Mouse (Mus musculus) C2C12 (cell line): Measurements from ENCODE around the gene Evpl. TPM values are rescaled to one million over a fixed set of nuclear protein-coding genes. Genes with fewer than 3 reads are reported as not detected.

Experiments used
- H3K27me3 ChIP-seq: one replicate; pipeline ENCODE4 v1.6.1; 2011; ENCODE audit not compliant: control insufficient read depth, insufficient read depth, insufficient read length
- H3K36me3 ChIP-seq: one replicate; pipeline ENCODE4 v1.6.1; 2011; ENCODE audit not compliant: control insufficient read depth, insufficient read depth
- H3K4me3 ChIP-seq: one replicate; pipeline ENCODE4 v1.5.1; 2011; ENCODE audit warnings: mild to moderate bottlenecking, control low read depth; ENCODE audit not compliant: poor library complexity, insufficient read depth, severe bottlenecking
- H3K79me2 ChIP-seq: one replicate; pipeline ENCODE4 v1.6.1; 2011; ENCODE audit not compliant: control insufficient read depth, insufficient read depth
- H3K79me3 ChIP-seq: one replicate; pipeline ENCODE4 v1.6.1; 2011; ENCODE audit warnings: low read depth, control low read depth
- H3ac ChIP-seq: one replicate; pipeline ENCODE3; 2011; ENCODE audit warnings: low read depth; ENCODE audit not compliant: control insufficient read depth, insufficient read length
- CEBPB ChIP-seq: IDR thresholded peaks from one replicate; pipeline ENCODE4 v1.6.1; 2011; ENCODE audit warnings: low read depth, mild to moderate bottlenecking, control low read depth, moderate library complexity
- CTCF ChIP-seq: IDR thresholded peaks from one replicate; pipeline ENCODE4 v1.5.1; 2011; ENCODE audit not compliant: control insufficient read depth, insufficient read depth, insufficient read length
- FOSL1 ChIP-seq: IDR thresholded peaks from one replicate; pipeline ENCODE4 v1.8.0; 2011; ENCODE audit warnings: mild to moderate bottlenecking, low read length; ENCODE audit not compliant: poor library complexity, insufficient read depth, severe bottlenecking
- MAX ChIP-seq: IDR thresholded peaks from one replicate; pipeline ENCODE4 v1.6.1; 2011; ENCODE audit warnings: mild to moderate bottlenecking, control low read depth
- MYOD1 ChIP-seq: IDR thresholded peaks from one replicate; pipeline ENCODE4 v1.6.1; 2011; ENCODE audit warnings: low read depth; ENCODE audit not compliant: control insufficient read depth, insufficient read length
- MYOG ChIP-seq: IDR thresholded peaks from one replicate; pipeline ENCODE4 v1.6.1; 2011; ENCODE audit not compliant: control insufficient read depth, insufficient read length; ENCODE audit errors: extremely low read depth
- USF1 ChIP-seq: IDR thresholded peaks from one replicate; pipeline ENCODE4 v1.6.1; 2011; ENCODE audit warnings: low read depth, mild to moderate bottlenecking, control low read depth, moderate library complexity
- polyA plus RNA-seq: library from polyadenylated mRNA; unstranded; fragments of >200 nt; fragmentation: generic; extraction: Trizol; gene quantifications from one replicate; pipeline ENCODE4 v1.2.1, GENCODE M21; 2012; ENCODE audit warnings: missing spikeins

The Evpl gene
- polyA plus RNA-seq, 1 experiment = 0.13 TPM

GRCm38 (mm10) chr11:116234901-116235300 is 3.0 kb downstream of the Evpl start:
- no peak overlapping the region for H3K4me3 ChIP-seq
- H3K27me3 ChIP-seq = no peaks in the 10 kb centered on the region
- H3K79me3 ChIP-seq = no peaks in the 10 kb centered on the region
- TF ChIP-seq CTCF (no peak), MYOD1 (no peak), MAX (no peak), USF1 (no peak), CEBPB (no peak), FOSL1 (no peak), MYOG (no peak)
- H3ac ChIP-seq = no peak overlapping the region
- H3K36me3 ChIP-seq = no peaks in the 10 kb centered on the region
- no peaks in the 10 kb centered on the region for H3K79me2 ChIP-seq

- Histone ChIP-seq H3ac (no peak overlapping the region), H3K27me3 (no peaks in the 10 kb centered on the region), H3K79me2 (no peaks in the 10 kb centered on the region), H3K4me3 (no peak overlapping the region), H3K36me3 (no peaks in the 10 kb centered on the region), H3K79me3 (no peaks in the 10 kb centered on the region)
- TF ChIP-seq FOSL1 (no peak), CEBPB (no peak), MYOD1 (no peak), MYOG (no peak), MAX (no peak), USF1 (no peak), CTCF (no peak)
Measured at GRCm38 (mm10) chr11:116232427-116232826, 5.5 kb downstream of the Evpl start.

GRCm38 (mm10) chr11:116228699-116229098 is 9.2 kb downstream of the Evpl start:
- H3K27me3 ChIP-seq = no peaks in the 10 kb centered on the region
- H3K36me3 ChIP-seq = no peaks in the 10 kb centered on the region
- H3K4me3 ChIP-seq = no peak overlapping the region
- no peaks in the 10 kb centered on the region for H3K79me3 ChIP-seq
- TF ChIP-seq MYOG (no peak), MAX (no peak), CEBPB (no peak), FOSL1 (no peak), CTCF (no peak)
- no peak overlapping the region for H3ac ChIP-seq
- no peaks in the 10 kb centered on the region for H3K79me2 ChIP-seq

- H3K79me3 ChIP-seq = no peaks in the 10 kb centered on the region
- H3K79me2 ChIP-seq = no peaks in the 10 kb centered on the region
- no peaks in the 10 kb centered on the region for H3K36me3 ChIP-seq
- TF ChIP-seq MAX (no peak), CTCF (peak; percentile 64), MYOG (no peak), CEBPB (no peak), FOSL1 (no peak)
- no peaks in the 10 kb centered on the region for H3K27me3 ChIP-seq
- H3K4me3 ChIP-seq = no peak overlapping the region
- H3ac ChIP-seq = no peak overlapping the region
Measured at GRCm38 (mm10) chr11:116226414-116226813, 11.5 kb downstream of the Evpl start.

- H3K79me3 ChIP-seq = no peaks in the 10 kb centered on the region
- no peak overlapping the region for H3ac ChIP-seq
- TF ChIP-seq USF1 = no peak
- TF ChIP-seq MYOD1 = no peak
- no peak for TF ChIP-seq MAX
- TF ChIP-seq CTCF = no peak
- TF ChIP-seq CEBPB = no peak
- no peak for TF ChIP-seq FOSL1
- no peak for TF ChIP-seq MYOG
- H3K36me3 ChIP-seq = no peaks in the 10 kb centered on the region
- H3K27me3 ChIP-seq = no peaks in the 10 kb centered on the region
- no peak overlapping the region for H3K4me3 ChIP-seq
- H3K79me2 ChIP-seq = no peaks in the 10 kb centered on the region
Measured at GRCm38 (mm10) chr11:116222740-116223059, 15.2 kb downstream of the Evpl start.

GRCm38 (mm10) chr11:116221931-116222739 is 15.7 kb downstream of the Evpl start:
- TF ChIP-seq MYOG = no peak
- no peak for TF ChIP-seq CEBPB
- no peak for TF ChIP-seq FOSL1
- TF ChIP-seq MYOD1 = no peak
- TF ChIP-seq MAX = no peak
- TF ChIP-seq USF1 = no peak
- no peak for TF ChIP-seq CTCF
- H3K36me3 ChIP-seq = no peaks in the 10 kb centered on the region
- H3K27me3 ChIP-seq = no peaks in the 10 kb centered on the region

More at GRCm38 (mm10) chr11:116221931-116222739, 15.7 kb downstream of the Evpl start:
- Histone ChIP-seq H3K79me3 (no peaks in the 10 kb centered on the region), H3K4me3 (no peak overlapping the region), H3ac (no peak overlapping the region), H3K79me2 (no peaks in the 10 kb centered on the region)
